Mouse (Mus musculus): ENCODE data around the gene Gm21095. TPM values are rescaled to one million over a fixed set of nuclear protein-coding genes. Genes with fewer than 3 reads are reported as not detected.

Gm21095 gene
- not detected for total RNA-seq (2023)

GRCm38 (mm10) chrY:84096979-84097378, at the start of gene Gm21095:
Gene Gm21095, plus strand, starts transcription at chrY:84097279.

